Mouse (Mus musculus) midbrain, postnatal 0 days (tissue): Measurements from ENCODE around the gene Zdhhc19. TPM values are rescaled to one million over a fixed set of nuclear protein-coding genes. Genes with fewer than 3 reads are reported as not detected.

ENCODE experiments used
- ATAC-seq: fragments of 200-750 bp; cut with Nextera tagmentation; 2 replicates; pipeline ENCODE4 v1.8.0; 2017; ENCODE audit warnings: moderate number of reproducible peaks, mild to moderate bottlenecking, moderate TSS enrichment, moderate library complexity; ENCODE audit not compliant: low FRiP score
- DNase-seq: peaks from one replicate; pipeline ENCODE4 v3.0.0-alpha.2; 2015; ENCODE audit warnings: low spot score
- H3K27ac ChIP-seq: fragments of 300-500 bp; sonication (generic); 2 replicates; pipeline ENCODE4 v1.5.1; 2014; ENCODE audit warnings: low read depth, mild to moderate bottlenecking, low read length, mixed read lengths
- H3K27me3 ChIP-seq: fragments of 300-500 bp; sonication (generic); 2 replicates; pipeline ENCODE4 v1.6.1; 2014; ENCODE audit warnings: low read length, control low read depth, mixed read lengths; ENCODE audit not compliant: insufficient read depth
- H3K36me3 ChIP-seq: fragments of 300-500 bp; sonication (generic); 2 replicates; pipeline ENCODE4 v1.6.1; 2014; ENCODE audit warnings: low read length, control low read depth, mixed read lengths; ENCODE audit not compliant: insufficient read depth
- H3K4me1 ChIP-seq: fragments of 300-500 bp; sonication (generic); 2 replicates; pipeline ENCODE4 v1.6.1; 2014; ENCODE audit warnings: mild to moderate bottlenecking, control low read depth, antibody characterized with exemption, low read length, mixed read lengths; ENCODE audit not compliant: insufficient read depth
- H3K4me2 ChIP-seq: fragments of 300-500 bp; sonication (generic); 2 replicates; pipeline ENCODE4 v1.6.1; 2014; ENCODE audit warnings: low read depth, mild to moderate bottlenecking, low read length, mixed read lengths; ENCODE audit not compliant: poor library complexity, severe bottlenecking
- H3K4me3 ChIP-seq: fragments of 300-500 bp; sonication (generic); 2 replicates; pipeline ENCODE4 v1.5.1; 2014; ENCODE audit warnings: low read depth, mild to moderate bottlenecking, low read length, moderate library complexity
- H3K9ac ChIP-seq: fragments of 300-500 bp; sonication (generic); replicated peaks from 2 replicates; pipeline ENCODE4 v1.6.1; 2014; ENCODE audit warnings: mild to moderate bottlenecking, low read length, moderate library complexity, mixed read lengths; ENCODE audit not compliant: poor library complexity, severe bottlenecking
- H3K9me3 ChIP-seq: fragments of 300-500 bp; sonication (generic); 2 replicates; pipeline ENCODE4 v1.6.1; 2016; ENCODE audit warnings: low read length, control low read depth
- CTCF ChIP-seq: IDR thresholded peaks from 2 replicates; pipeline ENCODE4 v1.5.1; 2016; ENCODE audit warnings: antibody characterized with exemption, mild to moderate bottlenecking
- WGBS: fragments of 180-500 bp; shearing (Covaris S2); extraction: QIAGEN DNeasy Blood & Tissue Kit; methylation state at CpG from one replicate; pipeline ENCODE4 v1.1.7; 2014; 5-methylcytosine and 5-hydroxymethylcytosine counted together
- polyA plus RNA-seq: library from polyadenylated mRNA; unstranded; fragments of >200 nt; fragmentation: Nextera tagmentation; extraction: Ambion mirVana; gene quantifications from 2 replicates; pipeline ENCODE4 v1.2.1, GENCODE M21; 2015
- total RNA-seq: library from RNA; depleted of rRNA; stranded (reverse); fragments of >200 nt; gene quantifications from 2 replicates; pipeline ENCODE4 v1.2.3, GENCODE M21; 2014

The Zdhhc19 gene
- total and polyA plus RNA-seq, 2 experiments from 2014 or later = 0.19 TPM; not detected in 1

- Histone ChIP-seq H3K4me3 (no peak overlapping the region), H3K27ac (no peak overlapping the region), H3K4me1 (0 out of 2 replicates have a peak, but pooled peaks cover 3% of the 10 kb centered on the region), H3K36me3 (no peaks in the 10 kb centered on the region), H3K9me3 (no peaks in the 10 kb centered on the region), H3K4me2 (no peak overlapping the region), H3K27me3 (no peaks in the 10 kb centered on the region), H3K9ac (no peak overlapping the region)
- DNase-seq (no peak), ATAC-seq (no peak)
- TF ChIP-seq CTCF = no peak
- 68% methylated on average over 18 of the region's 18 CpGs for WGBS
Observed at GRCm38 (mm10) chr16:32510399-32511337, 14.6 kb downstream of the Zdhhc19 start.

GRCm38 (mm10) chr16:32511338-32511734, 15.3 kb downstream of the Zdhhc19 start:
- DNase-seq = no peak
- H3K27me3 ChIP-seq = no peaks in the 10 kb centered on the region

GRCm38 (mm10) chr16:32511827-32512490, 15.9 kb downstream of the Zdhhc19 start:
- H3K9ac ChIP-seq = no peak overlapping the region
- no peak for TF ChIP-seq CTCF
- DNase-seq (no peak), ATAC-seq (no peak)
- WGBS = 86% methylated on average over 8 of the region's 8 CpGs
- no peaks in the 10 kb centered on the region for H3K9me3 ChIP-seq
- no peak overlapping the region for H3K4me2 ChIP-seq
- H3K4me3 ChIP-seq = no peak overlapping the region
- no peak overlapping the region for H3K27ac ChIP-seq
- no peaks in the 10 kb centered on the region for H3K36me3 ChIP-seq
- peaks cover 9% of the 10 kb centered on the region; the same call in 1 of the 2 replicates for H3K4me1 ChIP-seq
- no peaks in the 10 kb centered on the region for H3K27me3 ChIP-seq

More at GRCm38 (mm10) chr16:32511338-32511734, 15.3 kb downstream of the Zdhhc19 start:
- Histone ChIP-seq H3K4me3 (no peak overlapping the region), H3K9ac (no peak overlapping the region), H3K36me3 (no peaks in the 10 kb centered on the region), H3K4me2 (no peak overlapping the region), H3K27ac (no peak overlapping the region), H3K9me3 (no peaks in the 10 kb centered on the region), H3K4me1 (peaks cover 6% of the 10 kb centered on the region; the same call in 1 of the 2 replicates)
- TF ChIP-seq CTCF = no peak
- no peak for ATAC-seq
- 74% methylated on average over 3 of the region's 3 CpGs for WGBS

GRCm38 (mm10) chr16:32512921-32513320, 16.9 kb downstream of the Zdhhc19 start:
- Histone ChIP-seq H3K4me2 (no peak overlapping the region), H3K27ac (no peak overlapping the region), H3K9me3 (no peaks in the 10 kb centered on the region), H3K4me3 (no peak overlapping the region), H3K4me1 (peaks cover 9% of the 10 kb centered on the region; the same call in 1 of the 2 replicates), H3K36me3 (no peaks in the 10 kb centered on the region), H3K9ac (no peak overlapping the region), H3K27me3 (no peaks in the 10 kb centered on the region)
- 75% methylated on average over 3 of the region's 3 CpGs for WGBS
- DNase-seq (peak; percentile 6), ATAC-seq (no peak)
- TF ChIP-seq CTCF = no peak

- Histone ChIP-seq H3K36me3 (no peaks in the 10 kb centered on the region), H3K27me3 (no peaks in the 10 kb centered on the region), H3K9ac (no peak overlapping the region), H3K4me1 (peaks cover 9% of the 10 kb centered on the region; the same call in 1 of the 2 replicates), H3K27ac (no peak overlapping the region), H3K4me3 (no peak overlapping the region), H3K4me2 (no peak overlapping the region), H3K9me3 (no peaks in the 10 kb centered on the region)
- DNase-seq (no peak), ATAC-seq (no peak)
- WGBS = 86% methylated on average over 6 of the region's 6 CpGs
- TF ChIP-seq CTCF = no peak
Observed at GRCm38 (mm10) chr16:32513401-32513800, 17.3 kb downstream of the Zdhhc19 start.
